Mouse (Mus musculus): ENCODE data around the gene Krt90. TPM values are rescaled to one million over a fixed set of nuclear protein-coding genes. Genes with fewer than 3 reads are reported as not detected.

Gene Krt90
- polyA plus RNA-seq (2015; fragmentation: Nextera tagmentation; extraction: Ambion mirVana): 0.10 and 0.19 TPM in 2 replicates

GRCm38 (mm10) chr15:101562850-101563249 is at the start of gene Krt90:
Gene Krt90, minus strand, starts transcription at chr15:101562950.
- no peaks in the 10 kb centered on the region for H3K36me3 ChIP-seq
- no peak within 1 kb of the TSS for H3K9ac ChIP-seq
- WGBS: 66% methylated on average over 5 of the region's 5 CpGs
- no peaks in the 10 kb centered on the region for H3K4me1 ChIP-seq
- H3K4me2 ChIP-seq: no peak within 1 kb of the TSS
- no peaks in the 10 kb centered on the region for H3K9me3 ChIP-seq
- no peak within 1 kb of the TSS for H3K27ac ChIP-seq
- H3K4me3 ChIP-seq (replicated peaks): no peak within 1 kb of the TSS
- H3K27me3 ChIP-seq (replicated peaks): no peaks in the 10 kb centered on the region
- ATAC-seq (ENCODE audit: insufficient read depth, low FRiP score, low read depth): no peak

- H3K4me1 ChIP-seq: no peaks in the 10 kb centered on the region
- ATAC-seq (ENCODE audit: insufficient read depth, low FRiP score, low read depth): no peak
- H3K9ac ChIP-seq: no peak overlapping the region
- H3K27me3 ChIP-seq (replicated peaks): no peaks in the 10 kb centered on the region
- 36% methylated on average over 6 of the region's 6 CpGs for WGBS
- no peak overlapping the region for H3K4me2 ChIP-seq
- H3K4me3 ChIP-seq (replicated peaks): no peak overlapping the region
- H3K36me3 ChIP-seq: no peaks in the 10 kb centered on the region
- H3K9me3 ChIP-seq: no peaks in the 10 kb centered on the region
- no peak overlapping the region for H3K27ac ChIP-seq
Measured at GRCm38 (mm10) chr15:101599123-101599522, 36.4 kb upstream of the Krt90 start.

GRCm38 (mm10) chr15:101588216-101588615 is 25.5 kb upstream of the Krt90 start:
- H3K4me2 ChIP-seq: no peak overlapping the region
- H3K9ac ChIP-seq: no peak overlapping the region
- WGBS: 79% methylated on average over 10 of the region's 10 CpGs
- no peaks in the 10 kb centered on the region for H3K4me1 ChIP-seq
- no peaks in the 10 kb centered on the region for H3K9me3 ChIP-seq
- H3K4me3 ChIP-seq (replicated peaks): no peak overlapping the region
- H3K36me3 ChIP-seq: no peaks in the 10 kb centered on the region
- H3K27ac ChIP-seq: no peak overlapping the region
- H3K27me3 ChIP-seq (replicated peaks): no peaks in the 10 kb centered on the region
- ATAC-seq (ENCODE audit: insufficient read depth, low FRiP score, low read depth): no peak

GRCm38 (mm10) chr15:101584456-101584855 is 21.7 kb upstream of the Krt90 start:
- H3K9ac ChIP-seq: no peak overlapping the region
- no peak for ATAC-seq (ENCODE audit: insufficient read depth, low FRiP score, low read depth)
- no peak overlapping the region for H3K4me2 ChIP-seq
- H3K27ac ChIP-seq: no peak overlapping the region
- 18% methylated on average over 2 of the region's 2 CpGs for WGBS
- H3K4me1 ChIP-seq: no peaks in the 10 kb centered on the region
- no peaks in the 10 kb centered on the region for H3K27me3 ChIP-seq (replicated peaks)
- H3K9me3 ChIP-seq: no peaks in the 10 kb centered on the region
- H3K4me3 ChIP-seq (replicated peaks): no peak overlapping the region
- no peaks in the 10 kb centered on the region for H3K36me3 ChIP-seq

GRCm38 (mm10) chr15:101583211-101583965 is 20.6 kb upstream of the Krt90 start:
- Histone ChIP-seq H3K9ac (no peak overlapping the region), H3K9me3 (no peaks in the 10 kb centered on the region), H3K4me3 (replicated peaks) (no peak overlapping the region), H3K27ac (no peak overlapping the region), H3K4me1 (no peaks in the 10 kb centered on the region), H3K27me3 (replicated peaks) (no peaks in the 10 kb centered on the region), H3K4me2 (no peak overlapping the region), H3K36me3 (no peaks in the 10 kb centered on the region)
- WGBS: 74% methylated on average over 8 of the region's 8 CpGs
- no peak for ATAC-seq (ENCODE audit: insufficient read depth, low FRiP score, low read depth)

- Histone ChIP-seq H3K4me2 (no peak overlapping the region), H3K27me3 (replicated peaks) (no peaks in the 10 kb centered on the region), H3K9ac (no peak overlapping the region), H3K4me3 (replicated peaks) (no peak overlapping the region), H3K9me3 (no peaks in the 10 kb centered on the region), H3K4me1 (no peaks in the 10 kb centered on the region), H3K36me3 (no peaks in the 10 kb centered on the region), H3K27ac (no peak overlapping the region)
- WGBS: 68% methylated on average over 3 of the region's 3 CpGs
- ATAC-seq (ENCODE audit: insufficient read depth, low FRiP score, low read depth): no peak
Measured at GRCm38 (mm10) chr15:101581701-101582100, 19.0 kb upstream of the Krt90 start.

- no peak overlapping the region for H3K27ac ChIP-seq
Measured at GRCm38 (mm10) chr15:101575506-101575905, 12.8 kb upstream of the Krt90 start.

GRCm38 (mm10) chr15:101573796-101574345 is 11.1 kb upstream of the Krt90 start, which contains the start of gene Krt75:
Gene Krt75, minus strand, starts transcription at chr15:101573904.
- H3K27me3 ChIP-seq (replicated peaks): no peaks in the 10 kb centered on the region
- no peak within 1 kb of the TSS for H3K27ac ChIP-seq
- no peak for ATAC-seq (ENCODE audit: insufficient read depth, low FRiP score, low read depth)
- no peaks in the 10 kb centered on the region for H3K36me3 ChIP-seq
- no peak within 1 kb of the TSS for H3K9ac ChIP-seq
- 0 out of 2 replicates have a peak, but pooled peaks cover 5% of the 10 kb centered on the region for H3K4me1 ChIP-seq
- 55% methylated on average over 15 of the region's 15 CpGs for WGBS
- no peaks in the 10 kb centered on the region for H3K9me3 ChIP-seq
- no peak within 1 kb of the TSS for H3K4me3 ChIP-seq (replicated peaks)
- H3K4me2 ChIP-seq: no peak within 1 kb of the TSS

More at GRCm38 (mm10) chr15:101575506-101575905, 12.8 kb upstream of the Krt90 start:
- H3K4me2 ChIP-seq: no peak overlapping the region
- no peak for ATAC-seq (ENCODE audit: insufficient read depth, low FRiP score, low read depth)
- 0 out of 2 replicates have a peak, but pooled peaks cover 5% of the 10 kb centered on the region for H3K4me1 ChIP-seq
- H3K36me3 ChIP-seq: no peaks in the 10 kb centered on the region
- H3K9ac ChIP-seq: no peak overlapping the region
- WGBS: 68% methylated on average over 5 of the region's 5 CpGs
- no peak overlapping the region for H3K4me3 ChIP-seq (replicated peaks)
- H3K27me3 ChIP-seq (replicated peaks): no peaks in the 10 kb centered on the region
- H3K9me3 ChIP-seq: no peaks in the 10 kb centered on the region

- no peak for ATAC-seq (ENCODE audit: insufficient read depth, low FRiP score, low read depth)
- no peaks in the 10 kb centered on the region for H3K9me3 ChIP-seq
- no peaks in the 10 kb centered on the region for H3K36me3 ChIP-seq
- H3K4me2 ChIP-seq: no peak overlapping the region
- H3K4me3 ChIP-seq (replicated peaks): no peak overlapping the region
- H3K27ac ChIP-seq: no peak overlapping the region
- WGBS: 40% methylated on average over 7 of the region's 7 CpGs
- H3K9ac ChIP-seq: no peak overlapping the region
- H3K27me3 ChIP-seq (replicated peaks): no peaks in the 10 kb centered on the region
- no peaks in the 10 kb centered on the region for H3K4me1 ChIP-seq
Measured at GRCm38 (mm10) chr15:101567780-101568179, 5.0 kb upstream of the Krt90 start.

- Histone ChIP-seq H3K9me3 (no peaks in the 10 kb centered on the region), H3K36me3 (no peaks in the 10 kb centered on the region), H3K4me1 (0 out of 2 replicates have a peak, but pooled peaks cover 2% of the 10 kb centered on the region), H3K9ac (no peak overlapping the region), H3K27me3 (replicated peaks) (no peaks in the 10 kb centered on the region), H3K27ac (no peak overlapping the region), H3K4me2 (no peak overlapping the region), H3K4me3 (replicated peaks) (no peak overlapping the region)
- ATAC-seq (ENCODE audit: insufficient read depth, low FRiP score, low read depth): no peak
- 7% methylated on average over 7 of the region's 7 CpGs for WGBS
Measured at GRCm38 (mm10) chr15:101558034-101558646, 4.6 kb downstream of the Krt90 start.

GRCm38 (mm10) chr15:101553169-101553568 is 9.6 kb downstream of the Krt90 start:
- H3K4me2 ChIP-seq: peak overlapping the region; percentile 38
- WGBS: 0% methylated on average over 11 of the region's 11 CpGs

GRCm38 (mm10) chr15:101552188-101552587 is 10.6 kb downstream of the Krt90 start:
- Histone ChIP-seq H3K27me3 (replicated peaks) (peaks cover 11% of the 10 kb centered on the region; the same call in 1 of the 2 replicates), H3K27ac (no peak overlapping the region), H3K4me1 (peaks cover 7% of the 10 kb centered on the region), H3K4me3 (replicated peaks) (no peak overlapping the region), H3K9me3 (no peaks in the 10 kb centered on the region), H3K36me3 (no peaks in the 10 kb centered on the region), H3K4me2 (no peak overlapping the region), H3K9ac (no peak overlapping the region)
- no peak for ATAC-seq (ENCODE audit: insufficient read depth, low FRiP score, low read depth)
- WGBS: 76% methylated on average over 8 of the region's 8 CpGs

More at GRCm38 (mm10) chr15:101553169-101553568, 9.6 kb downstream of the Krt90 start:
- Histone ChIP-seq H3K9ac (no peak overlapping the region), H3K27me3 (replicated peaks) (peaks cover 11% of the 10 kb centered on the region; the same call in 1 of the 2 replicates), H3K27ac (no peak overlapping the region), H3K36me3 (no peaks in the 10 kb centered on the region), H3K4me1 (peaks cover 7% of the 10 kb centered on the region), H3K9me3 (no peaks in the 10 kb centered on the region), H3K4me3 (replicated peaks) (no peak overlapping the region)
- peak; percentile 51; the same call in 1 of the 2 replicates for ATAC-seq (ENCODE audit: insufficient read depth, low FRiP score, low read depth)
